Mouse (Mus musculus) forebrain, embryonic 15.5 days (tissue): Measurements from ENCODE around the gene Zdhhc6. TPM values are rescaled to one million over a fixed set of nuclear protein-coding genes. Genes with fewer than 3 reads are reported as not detected.
A peak's percentile ranks its signal among the peaks of the same experiment; 100 is the strongest.

Source experiments
- ATAC-seq: fragments of 200-750 bp; cut with Nextera tagmentation; replicated peaks from 2 replicates; pipeline ENCODE4 v1.8.0; 2017; ENCODE audit warnings: mild to moderate bottlenecking, moderate TSS enrichment, moderate library complexity
- H3K27ac ChIP-seq: fragments of 300-500 bp; sonication (generic); replicated peaks from 2 replicates; pipeline ENCODE4 v1.5.1; 2015; ENCODE audit warnings: mild to moderate bottlenecking, inconsistent platforms
- H3K27me3 ChIP-seq: fragments of 300-500 bp; sonication (generic); 2 replicates; pipeline ENCODE4 v1.6.1; 2015; ENCODE audit warnings: inconsistent platforms
- H3K36me3 ChIP-seq: fragments of 300-500 bp; sonication (generic); 2 replicates; pipeline ENCODE4 v1.6.1; 2015; ENCODE audit warnings: mild to moderate bottlenecking, inconsistent platforms
- H3K4me1 ChIP-seq: fragments of 300-500 bp; sonication (generic); 2 replicates; pipeline ENCODE4 v1.6.1; 2015; ENCODE audit warnings: inconsistent platforms
- H3K4me2 ChIP-seq: fragments of 300-500 bp; sonication (generic); replicated peaks from 2 replicates; pipeline ENCODE4 v1.6.1; 2015; ENCODE audit warnings: mild to moderate bottlenecking, inconsistent platforms
- H3K4me3 ChIP-seq: fragments of 300-500 bp; sonication (generic); 2 replicates; pipeline ENCODE4 v1.5.1; 2015; ENCODE audit warnings: mild to moderate bottlenecking, inconsistent platforms
- H3K9ac ChIP-seq: fragments of 300-500 bp; sonication (generic); replicated peaks from 2 replicates; pipeline ENCODE4 v1.6.1; 2015; ENCODE audit warnings: mild to moderate bottlenecking, inconsistent platforms
- H3K9me3 ChIP-seq: fragments of 300-500 bp; sonication (generic); 2 replicates; pipeline ENCODE4 v1.6.1; 2016; ENCODE audit warnings: inconsistent platforms
- WGBS: fragments of 180-500 bp; shearing (Covaris S2); methylation state at CpG from one replicate; pipeline ENCODE4 v1.1.7; 2015; ENCODE audit warnings: mixed read lengths; 5-methylcytosine and 5-hydroxymethylcytosine counted together
- polyA plus RNA-seq: library from polyadenylated mRNA; unstranded; fragments of >200 nt; fragmentation: Nextera tagmentation; extraction: Ambion mirVana; gene quantifications from 2 replicates; pipeline ENCODE4 v1.2.1, GENCODE M21; 2015

Gene Zdhhc6
- polyA plus RNA-seq, 1 experiment from 2014 or later, result 66.4 TPM

GRCm38 (mm10) chr19:55276100-55276499 lies 39.7 kb downstream of the Zdhhc6 start:
- no peak overlapping the region for H3K4me2 ChIP-seq
- H3K9ac ChIP-seq, result no peak overlapping the region
- H3K4me1 ChIP-seq, result no peaks in the 10 kb centered on the region
- H3K4me3 ChIP-seq, result no peak overlapping the region
- no peak overlapping the region for H3K27ac ChIP-seq
- 68% methylated on average over 4 of the region's 4 CpGs for WGBS
- no peaks in the 10 kb centered on the region for H3K9me3 ChIP-seq
- no peak for ATAC-seq
- no peaks in the 10 kb centered on the region for H3K36me3 ChIP-seq
- H3K27me3 ChIP-seq, result no peaks in the 10 kb centered on the region

GRCm38 (mm10) chr19:55273340-55273739 lies 42.5 kb downstream of the Zdhhc6 start:
- ATAC-seq, result no peak
- Histone ChIP-seq H3K4me2 (no peak overlapping the region), H3K9me3 (no peaks in the 10 kb centered on the region), H3K36me3 (no peaks in the 10 kb centered on the region), H3K4me1 (no peaks in the 10 kb centered on the region), H3K27me3 (no peaks in the 10 kb centered on the region), H3K27ac (no peak overlapping the region), H3K4me3 (no peak overlapping the region), H3K9ac (no peak overlapping the region)
- WGBS, result 82% methylated on average over 6 of the region's 6 CpGs

- WGBS, result 13% methylated on average over 3 of the region's 3 CpGs
- Histone ChIP-seq H3K9me3 (no peaks in the 10 kb centered on the region), H3K9ac (no peak overlapping the region), H3K4me3 (no peak overlapping the region), H3K27ac (no peak overlapping the region), H3K27me3 (no peaks in the 10 kb centered on the region), H3K36me3 (no peaks in the 10 kb centered on the region), H3K4me2 (no peak overlapping the region), H3K4me1 (no peaks in the 10 kb centered on the region)
- ATAC-seq, result no peak
Observed at GRCm38 (mm10) chr19:55271448-55271847, 44.4 kb downstream of the Zdhhc6 start.

GRCm38 (mm10) chr19:55269051-55269450 lies 46.8 kb downstream of the Zdhhc6 start:
- no peak overlapping the region for H3K27ac ChIP-seq
- WGBS, result 81% methylated on average over 5 of the region's 5 CpGs
- H3K9ac ChIP-seq, result no peak overlapping the region
- no peaks in the 10 kb centered on the region for H3K9me3 ChIP-seq
- H3K27me3 ChIP-seq, result no peaks in the 10 kb centered on the region
- H3K4me2 ChIP-seq, result no peak overlapping the region
- no peak for ATAC-seq
- H3K4me1 ChIP-seq, result no peaks in the 10 kb centered on the region
- H3K4me3 ChIP-seq, result no peak overlapping the region
- no peaks in the 10 kb centered on the region for H3K36me3 ChIP-seq

GRCm38 (mm10) chr19:55268150-55268549 lies 47.7 kb downstream of the Zdhhc6 start:
- no peaks in the 10 kb centered on the region for H3K27me3 ChIP-seq
- WGBS, result 82% methylated on average over 3 of the region's 3 CpGs
- H3K4me3 ChIP-seq, result no peak overlapping the region
- H3K9me3 ChIP-seq, result no peaks in the 10 kb centered on the region
- no peaks in the 10 kb centered on the region for H3K36me3 ChIP-seq
- H3K4me1 ChIP-seq, result no peaks in the 10 kb centered on the region
- ATAC-seq, result no peak
- H3K4me2 ChIP-seq, result no peak overlapping the region
- no peak overlapping the region for H3K27ac ChIP-seq
- H3K9ac ChIP-seq, result no peak overlapping the region

- ATAC-seq, result no peak
- WGBS, result 88% methylated on average over 3 of the region's 3 CpGs
- no peak overlapping the region for H3K9ac ChIP-seq
- no peaks in the 10 kb centered on the region for H3K36me3 ChIP-seq
- H3K4me2 ChIP-seq, result no peak overlapping the region
- H3K4me1 ChIP-seq, result no peaks in the 10 kb centered on the region
- no peaks in the 10 kb centered on the region for H3K9me3 ChIP-seq
- no peak overlapping the region for H3K4me3 ChIP-seq
- H3K27me3 ChIP-seq, result no peaks in the 10 kb centered on the region
- no peak overlapping the region for H3K27ac ChIP-seq
Observed at GRCm38 (mm10) chr19:55266786-55267185, 49.0 kb downstream of the Zdhhc6 start.

GRCm38 (mm10) chr19:55265269-55265668 lies 50.6 kb downstream of the Zdhhc6 start:
- Histone ChIP-seq H3K4me3 (no peak overlapping the region), H3K9ac (no peak overlapping the region), H3K4me2 (no peak overlapping the region), H3K4me1 (no peaks in the 10 kb centered on the region), H3K36me3 (no peaks in the 10 kb centered on the region), H3K27ac (no peak overlapping the region), H3K27me3 (no peaks in the 10 kb centered on the region), H3K9me3 (no peaks in the 10 kb centered on the region)
- WGBS, result 79% methylated on average over 3 of the region's 3 CpGs
- ATAC-seq, result no peak

GRCm38 (mm10) chr19:55260389-55261184 lies 55.2 kb downstream of the Zdhhc6 start:
- no peaks in the 10 kb centered on the region for H3K36me3 ChIP-seq
- H3K4me3 ChIP-seq, result no peak overlapping the region
- no peaks in the 10 kb centered on the region for H3K27me3 ChIP-seq
- H3K9me3 ChIP-seq, result no peaks in the 10 kb centered on the region
- 84% methylated on average over 12 of the region's 12 CpGs for WGBS
- H3K9ac ChIP-seq, result no peak overlapping the region
- no peaks in the 10 kb centered on the region for H3K4me1 ChIP-seq
- H3K4me2 ChIP-seq, result no peak overlapping the region
- ATAC-seq, result no peak
- no peak overlapping the region for H3K27ac ChIP-seq

GRCm38 (mm10) chr19:55258514-55258913 lies 57.3 kb downstream of the Zdhhc6 start:
- H3K9me3 ChIP-seq, result no peaks in the 10 kb centered on the region
- H3K27ac ChIP-seq, result no peak overlapping the region
- ATAC-seq, result no peak
- H3K36me3 ChIP-seq, result no peaks in the 10 kb centered on the region
- WGBS, result 89% methylated on average over 5 of the region's 5 CpGs
- H3K9ac ChIP-seq, result no peak overlapping the region
- no peak overlapping the region for H3K4me2 ChIP-seq
- H3K27me3 ChIP-seq, result no peaks in the 10 kb centered on the region
- peaks cover 12% of the 10 kb centered on the region for H3K4me1 ChIP-seq
- H3K4me3 ChIP-seq, result no peak overlapping the region

GRCm38 (mm10) chr19:55257656-55258375 lies 58.0 kb downstream of the Zdhhc6 start:
- H3K36me3 ChIP-seq, result no peaks in the 10 kb centered on the region
- H3K4me1 ChIP-seq, result peaks cover 17% of the 10 kb centered on the region
- no peak overlapping the region for H3K4me3 ChIP-seq
- no peak overlapping the region for H3K4me2 ChIP-seq
- H3K27ac ChIP-seq, result no peak overlapping the region
- no peak overlapping the region for H3K9ac ChIP-seq
- ATAC-seq, result no peak
- no peaks in the 10 kb centered on the region for H3K9me3 ChIP-seq
- H3K27me3 ChIP-seq, result no peaks in the 10 kb centered on the region
- 82% methylated on average over 5 of the region's 5 CpGs for WGBS

GRCm38 (mm10) chr19:55256156-55256555 lies 59.7 kb downstream of the Zdhhc6 start:
- H3K4me3 ChIP-seq, result no peak overlapping the region

GRCm38 (mm10) chr19:55254513-55255016 lies 61.3 kb downstream of the Zdhhc6 start:
- H3K9me3 ChIP-seq, result no peaks in the 10 kb centered on the region
- H3K4me3 ChIP-seq, result peak overlapping the region; percentile 60
- 8% methylated on average over 5 of the region's 5 CpGs for WGBS
- peak; percentile 86 for ATAC-seq
- peak overlapping the region; percentile 96 for H3K4me2 ChIP-seq
- H3K9ac ChIP-seq, result peak overlapping the region; percentile 67
- peak overlapping the region; percentile 28; the same call in 1 of the 2 replicates for H3K27ac ChIP-seq
- H3K27me3 ChIP-seq, result no peaks in the 10 kb centered on the region
- H3K36me3 ChIP-seq, result no peaks in the 10 kb centered on the region
- H3K4me1 ChIP-seq, result peaks cover 17% of the 10 kb centered on the region

More at GRCm38 (mm10) chr19:55256156-55256555, 59.7 kb downstream of the Zdhhc6 start:
- H3K9me3 ChIP-seq, result no peaks in the 10 kb centered on the region
- no peak overlapping the region for H3K9ac ChIP-seq
- H3K4me1 ChIP-seq, result peaks cover 17% of the 10 kb centered on the region
- no peaks in the 10 kb centered on the region for H3K36me3 ChIP-seq
- no peak for ATAC-seq
- H3K27me3 ChIP-seq, result no peaks in the 10 kb centered on the region
- 74% methylated on average over 9 of the region's 9 CpGs for WGBS
- H3K27ac ChIP-seq, result no peak overlapping the region
- H3K4me2 ChIP-seq, result no peak overlapping the region
